Mouse (Mus musculus) heart, embryonic 15.5 days (tissue): Measurements from ENCODE around the gene Iqcg. TPM values are rescaled to one million over a fixed set of nuclear protein-coding genes. Genes with fewer than 3 reads are reported as not detected.

ENCODE experiments used
- ATAC-seq: fragments of 200-750 bp; cut with Nextera tagmentation; replicated peaks from 2 replicates; pipeline ENCODE4 v1.8.0; 2017; ENCODE audit warnings: low read depth, moderate TSS enrichment; ENCODE audit not compliant: insufficient number of reproducible peaks, insufficient read depth, low FRiP score
- H3K27ac ChIP-seq: fragments of 300-500 bp; sonication (generic); 2 replicates; pipeline ENCODE4 v1.5.1; 2015; ENCODE audit warnings: mild to moderate bottlenecking, inconsistent platforms
- H3K27me3 ChIP-seq: fragments of 300-500 bp; sonication (generic); 2 replicates; pipeline ENCODE4 v1.6.1; 2015; ENCODE audit warnings: inconsistent platforms
- H3K36me3 ChIP-seq: fragments of 300-500 bp; sonication (generic); 2 replicates; pipeline ENCODE4 v1.6.1; 2015; ENCODE audit warnings: mild to moderate bottlenecking, inconsistent platforms
- H3K4me1 ChIP-seq: fragments of 300-500 bp; sonication (generic); replicated peaks from 2 replicates; pipeline ENCODE4 v1.6.1; 2015; ENCODE audit warnings: inconsistent platforms
- H3K4me2 ChIP-seq: fragments of 300-500 bp; sonication (generic); 2 replicates; pipeline ENCODE4 v1.6.1; 2015; ENCODE audit warnings: inconsistent platforms, mild to moderate bottlenecking, moderate library complexity
- H3K4me3 ChIP-seq: fragments of 300-500 bp; sonication (generic); 2 replicates; pipeline ENCODE4 v1.5.1; 2015; ENCODE audit warnings: mild to moderate bottlenecking, inconsistent platforms
- H3K9ac ChIP-seq: fragments of 300-500 bp; sonication (generic); 2 replicates; pipeline ENCODE4 v1.6.1; 2015; ENCODE audit warnings: mild to moderate bottlenecking, inconsistent platforms
- H3K9me3 ChIP-seq: fragments of 300-500 bp; sonication (generic); replicated peaks from 2 replicates; pipeline ENCODE4 v1.6.1; 2016; ENCODE audit warnings: inconsistent platforms
- WGBS: fragments of 180-500 bp; shearing (Covaris S2); methylation state at CpG from one replicate; pipeline ENCODE4 v1.1.7; 2015; ENCODE audit warnings: mixed read lengths; 5-methylcytosine and 5-hydroxymethylcytosine counted together
- polyA plus RNA-seq: library from polyadenylated mRNA; unstranded; fragments of >200 nt; fragmentation: Nextera tagmentation; extraction: Ambion mirVana; gene quantifications from 2 replicates; pipeline ENCODE4 v1.2.1, GENCODE M21; 2015

Iqcg gene
- polyA plus RNA-seq, 1 experiment from 2014 or later = 1.5 TPM

DNA sequence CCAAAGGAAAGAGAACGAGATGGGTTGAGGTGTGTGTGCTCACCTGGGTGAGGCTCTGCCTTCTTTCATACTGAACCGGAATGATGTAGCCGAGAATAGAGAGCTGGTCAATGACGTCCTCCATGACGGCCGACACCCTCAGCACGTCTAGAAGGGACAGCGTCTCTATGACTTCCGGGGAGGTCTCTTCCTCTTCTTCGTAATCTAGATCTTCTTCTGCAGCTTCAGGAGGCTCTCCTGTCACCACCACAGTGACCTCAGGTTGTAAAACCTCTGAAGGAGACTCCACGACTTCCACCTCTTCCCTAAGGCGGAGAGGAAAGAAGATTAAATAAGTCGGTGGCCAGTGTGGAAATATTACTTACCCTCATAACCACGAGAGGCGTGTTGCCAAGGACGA lies 6.2 kb downstream of the Iqcg start:
- H3K4me3 ChIP-seq = no peak overlapping the region
- no peak overlapping the region for H3K9ac ChIP-seq
- no peaks in the 10 kb centered on the region for H3K36me3 ChIP-seq
- no peak overlapping the region for H3K27ac ChIP-seq
- no peak for ATAC-seq
- WGBS = 88% methylated on average over 16 of the region's 16 CpGs
- no peaks in the 10 kb centered on the region for H3K4me1 ChIP-seq
- H3K4me2 ChIP-seq = no peak overlapping the region
- no peaks in the 10 kb centered on the region for H3K27me3 ChIP-seq
- no peaks in the 10 kb centered on the region for H3K9me3 ChIP-seq

DNA sequence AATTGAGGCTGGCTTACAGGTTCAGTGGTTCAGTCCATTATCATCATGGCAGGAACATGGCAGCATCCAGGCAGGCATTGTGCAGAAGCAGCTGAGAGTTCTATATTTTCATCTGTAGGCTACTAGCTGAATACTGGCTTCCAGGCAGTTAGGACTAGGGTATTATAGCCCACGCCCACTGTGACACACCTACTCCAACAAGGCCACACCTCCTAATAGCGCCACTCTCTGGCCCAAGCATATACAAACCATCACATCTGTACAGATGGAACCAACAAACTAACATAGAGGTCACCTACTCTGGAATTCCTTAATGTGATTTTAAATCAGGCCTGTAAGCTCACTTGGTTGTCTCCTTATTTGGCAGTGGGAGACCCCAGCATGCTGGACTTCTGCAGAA lies 7.3 kb downstream of the Iqcg start:
- Histone ChIP-seq H3K27me3 (no peaks in the 10 kb centered on the region), H3K4me3 (no peak overlapping the region), H3K9me3 (no peaks in the 10 kb centered on the region), H3K4me2 (no peak overlapping the region), H3K9ac (no peak overlapping the region), H3K4me1 (no peaks in the 10 kb centered on the region), H3K36me3 (no peaks in the 10 kb centered on the region), H3K27ac (no peak overlapping the region)
- 71% methylated on average over 2 of the region's 2 CpGs for WGBS
- ATAC-seq = no peak

DNA sequence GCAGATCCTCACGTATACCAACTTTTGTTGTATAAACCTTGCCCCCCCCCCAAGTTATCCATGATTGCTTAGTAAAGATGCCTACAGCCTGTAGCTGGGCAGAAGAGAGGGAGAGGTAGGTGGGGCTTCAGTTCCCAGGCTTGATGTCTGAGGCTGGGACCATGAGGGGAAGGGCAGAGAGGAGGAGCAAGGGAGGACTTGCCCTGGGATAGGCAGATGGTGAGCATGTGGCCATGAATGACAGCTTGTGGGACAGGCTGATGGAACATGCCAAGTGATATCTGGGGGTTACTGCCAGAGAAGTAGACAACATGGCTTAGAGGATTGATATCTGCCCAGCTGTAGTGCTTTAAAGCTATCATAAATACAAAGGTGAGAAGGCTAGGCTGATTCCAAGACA lies 8.0 kb downstream of the Iqcg start:
- H3K4me2 ChIP-seq = no peak overlapping the region
- H3K27me3 ChIP-seq = no peaks in the 10 kb centered on the region
- H3K4me1 ChIP-seq = no peaks in the 10 kb centered on the region
- H3K27ac ChIP-seq = no peak overlapping the region
- no peak for ATAC-seq
- no peaks in the 10 kb centered on the region for H3K9me3 ChIP-seq
- WGBS = 87% methylated on average over 1 of the region's 1 CpGs
- no peaks in the 10 kb centered on the region for H3K36me3 ChIP-seq
- no peak overlapping the region for H3K4me3 ChIP-seq
- H3K9ac ChIP-seq = no peak overlapping the region

DNA sequence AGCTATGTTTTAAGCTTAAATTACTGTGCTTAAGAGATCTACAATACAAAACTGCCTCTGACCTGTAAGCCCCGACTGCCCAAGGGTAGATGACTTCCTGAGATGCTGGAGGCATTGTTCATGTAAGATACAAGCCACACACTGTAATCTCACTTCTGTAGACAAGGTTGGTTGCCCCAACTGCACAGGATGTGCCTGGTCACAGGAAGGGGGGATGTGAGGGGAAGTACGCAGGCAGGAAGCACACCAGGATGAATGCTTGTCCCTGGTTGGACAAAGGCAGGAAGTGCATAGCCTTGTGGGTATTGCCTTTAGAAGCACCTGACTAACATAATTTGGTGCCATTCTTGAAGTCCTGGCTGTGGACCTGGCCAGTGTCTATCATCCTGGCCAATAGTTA lies 12.8 kb downstream of the Iqcg start:
- ATAC-seq = no peak; the same call in 1 of the 2 replicates
- H3K27ac ChIP-seq = no peak overlapping the region
- no peaks in the 10 kb centered on the region for H3K36me3 ChIP-seq
- no peak overlapping the region for H3K4me3 ChIP-seq
- H3K4me2 ChIP-seq = no peak overlapping the region
- no peak overlapping the region for H3K9ac ChIP-seq
- no peaks in the 10 kb centered on the region for H3K4me1 ChIP-seq
- WGBS = 56% methylated on average over 2 of the region's 2 CpGs
- H3K27me3 ChIP-seq = no peaks in the 10 kb centered on the region
- H3K9me3 ChIP-seq = no peaks in the 10 kb centered on the region

DNA sequence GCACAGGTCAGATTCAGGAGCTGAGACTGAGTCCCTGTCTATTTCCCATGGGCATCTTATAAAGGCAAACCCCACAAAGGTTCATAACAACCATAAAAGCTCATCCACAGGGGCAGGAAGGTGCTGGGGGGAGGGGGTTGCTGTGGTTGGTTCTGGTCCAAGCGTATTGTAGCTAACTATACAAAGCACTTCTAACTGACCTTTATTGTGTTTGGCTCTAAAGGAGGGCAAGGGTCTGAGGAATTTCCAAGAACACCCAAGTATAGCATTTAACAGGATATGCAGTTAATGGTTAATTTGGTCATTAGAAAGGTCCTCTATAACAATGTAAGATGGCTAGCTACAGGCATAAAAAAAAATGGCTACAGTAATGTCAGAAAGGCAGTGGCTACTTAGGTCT lies 13.3 kb downstream of the Iqcg start:
- no peak overlapping the region for H3K4me2 ChIP-seq
- no peaks in the 10 kb centered on the region for H3K27me3 ChIP-seq
- no peak overlapping the region for H3K9ac ChIP-seq
- 64% methylated on average over 1 of the region's 1 CpGs for WGBS
- H3K4me3 ChIP-seq = no peak overlapping the region
- H3K36me3 ChIP-seq = no peaks in the 10 kb centered on the region
- ATAC-seq = no peak
- no peaks in the 10 kb centered on the region for H3K9me3 ChIP-seq
- H3K4me1 ChIP-seq = no peaks in the 10 kb centered on the region
- no peak overlapping the region for H3K27ac ChIP-seq

DNA sequence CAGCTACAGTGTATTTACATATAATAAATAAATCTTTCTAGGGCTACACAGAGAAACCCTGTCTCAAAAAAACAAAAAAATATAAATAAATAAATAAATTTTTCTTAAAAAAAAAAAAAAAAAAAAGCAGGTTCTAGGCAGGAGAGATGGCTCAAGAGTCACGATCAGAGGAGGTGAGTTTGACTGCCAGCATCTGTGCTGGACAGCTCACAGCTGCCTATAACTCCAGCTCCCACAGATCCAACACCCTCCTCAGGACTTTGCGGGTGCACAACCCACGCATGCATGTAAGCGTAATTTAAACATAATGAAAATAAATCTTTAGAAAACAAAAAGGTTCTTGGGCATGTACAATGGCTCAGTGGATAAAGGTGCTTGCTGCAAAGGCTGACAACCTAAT lies 20.0 kb downstream of the Iqcg start:
- no peak for ATAC-seq
- Histone ChIP-seq H3K9me3 (no peaks in the 10 kb centered on the region), H3K27me3 (no peaks in the 10 kb centered on the region), H3K4me1 (no peaks in the 10 kb centered on the region), H3K9ac (no peak overlapping the region), H3K4me3 (no peak overlapping the region), H3K36me3 (no peaks in the 10 kb centered on the region), H3K27ac (no peak overlapping the region), H3K4me2 (no peak overlapping the region)
- WGBS = 71% methylated on average over 4 of the region's 4 CpGs

DNA sequence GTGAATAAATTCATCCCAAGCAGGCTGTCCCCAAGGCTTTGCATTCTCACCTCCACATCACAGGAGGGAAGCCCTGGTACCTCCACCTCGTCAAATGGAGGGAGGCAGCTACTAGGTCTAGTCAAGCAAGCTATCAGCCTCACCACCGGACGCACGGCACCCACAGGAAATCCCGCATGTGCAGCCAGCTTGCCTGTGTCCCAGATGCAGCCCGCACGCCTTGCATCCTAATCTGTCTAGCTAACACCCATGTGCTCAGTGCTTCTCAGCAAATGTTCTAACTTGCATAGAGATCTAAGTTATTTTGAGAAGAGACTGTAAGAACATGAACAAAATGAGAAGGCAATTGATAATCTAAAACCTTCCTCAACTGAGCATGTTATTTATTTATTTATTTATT lies 29.7 kb downstream of the Iqcg start:
- no peak overlapping the region for H3K4me2 ChIP-seq
- no peaks in the 10 kb centered on the region for H3K27me3 ChIP-seq
- no peak overlapping the region for H3K27ac ChIP-seq
- peaks cover 4% of the 10 kb centered on the region for H3K4me1 ChIP-seq
- no peak overlapping the region for H3K4me3 ChIP-seq
- H3K9me3 ChIP-seq = no peaks in the 10 kb centered on the region
- WGBS = 82% methylated on average over 7 of the region's 7 CpGs
- H3K9ac ChIP-seq = no peak overlapping the region
- H3K36me3 ChIP-seq = no peaks in the 10 kb centered on the region
- no peak for ATAC-seq

DNA sequence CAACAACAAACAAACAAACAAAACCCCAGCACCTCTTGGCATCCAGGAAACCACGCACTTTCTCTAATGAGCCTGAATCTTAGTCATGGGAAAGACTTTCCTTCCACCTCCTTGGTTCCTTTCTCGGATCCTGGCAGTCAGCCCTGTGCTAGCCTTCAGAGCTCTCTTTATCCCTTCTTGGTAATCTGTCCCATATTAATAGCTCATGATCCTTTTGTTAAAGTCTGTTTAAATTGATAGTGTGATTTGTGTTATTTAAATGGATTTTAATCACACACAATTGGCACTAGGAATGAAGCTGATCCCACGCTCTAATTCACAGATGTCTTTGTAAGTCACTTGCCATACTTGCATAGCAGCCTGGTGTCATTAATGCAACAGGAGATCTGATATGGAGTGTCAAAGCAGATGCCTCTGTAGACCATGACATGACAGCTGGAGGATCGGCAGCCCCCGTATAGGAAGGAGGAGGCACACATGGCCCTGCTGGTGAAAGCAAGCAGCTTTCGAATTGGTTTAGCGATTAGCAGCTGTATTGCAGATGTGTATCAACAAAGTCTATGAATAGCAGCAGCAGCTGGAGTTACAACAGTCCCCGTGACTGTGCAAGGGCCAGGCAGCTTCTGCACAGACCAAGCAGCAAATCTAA lies 31.4 kb downstream of the Iqcg start:
- Histone ChIP-seq H3K4me3 (no peak overlapping the region), H3K4me1 (peaks cover 4% of the 10 kb centered on the region), H3K4me2 (no peak overlapping the region), H3K27ac (no peak overlapping the region), H3K27me3 (no peaks in the 10 kb centered on the region), H3K9ac (no peak overlapping the region), H3K36me3 (no peaks in the 10 kb centered on the region), H3K9me3 (no peaks in the 10 kb centered on the region)
- no peak for ATAC-seq
- 54% methylated on average over 8 of the region's 8 CpGs for WGBS

DNA sequence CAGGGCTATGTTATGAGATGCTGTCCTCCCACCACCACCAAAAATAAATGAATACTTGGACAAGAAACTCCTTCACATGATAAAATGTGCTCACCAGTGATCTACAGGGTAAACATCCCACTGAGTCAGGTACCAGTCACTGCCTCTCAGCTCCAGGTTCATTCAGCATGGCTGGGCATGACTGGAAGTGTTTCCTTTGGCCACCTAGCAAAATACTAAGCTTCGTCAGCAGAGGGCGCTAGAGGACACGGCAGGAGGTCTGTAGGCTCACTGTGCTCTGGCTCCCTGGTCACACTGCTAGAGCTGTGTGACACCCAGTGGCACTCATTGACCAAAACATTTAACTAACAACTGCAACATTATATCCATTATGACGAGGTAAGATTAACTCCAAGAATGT lies 32.3 kb downstream of the Iqcg start:
- Histone ChIP-seq H3K4me3 (no peak overlapping the region), H3K27me3 (no peaks in the 10 kb centered on the region), H3K4me2 (no peak overlapping the region), H3K9ac (no peak overlapping the region), H3K27ac (no peak overlapping the region), H3K4me1 (peaks cover 4% of the 10 kb centered on the region), H3K9me3 (no peaks in the 10 kb centered on the region), H3K36me3 (no peaks in the 10 kb centered on the region)
- WGBS = 4% methylated on average over 4 of the region's 4 CpGs
- no peak; the same call in 1 of the 2 replicates for ATAC-seq

DNA sequence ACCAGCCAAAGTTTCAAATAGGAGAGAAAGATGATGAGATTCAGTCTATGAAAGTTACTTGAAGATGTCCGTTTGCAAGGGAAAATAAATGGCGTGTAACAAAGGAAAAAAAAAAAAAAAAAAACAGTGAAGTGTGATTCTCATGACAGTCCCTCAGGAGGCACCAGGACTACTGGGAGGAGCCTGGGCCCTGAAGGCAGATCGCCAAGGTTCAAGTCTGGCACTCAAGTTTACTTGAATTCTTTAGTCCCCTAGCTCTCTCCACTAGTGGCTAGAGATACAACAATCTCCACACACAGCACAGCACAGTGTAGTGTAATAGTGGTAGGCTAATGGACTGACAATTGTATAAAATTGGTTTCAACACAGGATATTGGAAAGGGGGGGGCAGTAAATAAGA lies 34.6 kb downstream of the Iqcg start:
- ATAC-seq = no peak
- H3K27me3 ChIP-seq = no peaks in the 10 kb centered on the region
- WGBS = 62% methylated on average over 3 of the region's 3 CpGs

DNA sequence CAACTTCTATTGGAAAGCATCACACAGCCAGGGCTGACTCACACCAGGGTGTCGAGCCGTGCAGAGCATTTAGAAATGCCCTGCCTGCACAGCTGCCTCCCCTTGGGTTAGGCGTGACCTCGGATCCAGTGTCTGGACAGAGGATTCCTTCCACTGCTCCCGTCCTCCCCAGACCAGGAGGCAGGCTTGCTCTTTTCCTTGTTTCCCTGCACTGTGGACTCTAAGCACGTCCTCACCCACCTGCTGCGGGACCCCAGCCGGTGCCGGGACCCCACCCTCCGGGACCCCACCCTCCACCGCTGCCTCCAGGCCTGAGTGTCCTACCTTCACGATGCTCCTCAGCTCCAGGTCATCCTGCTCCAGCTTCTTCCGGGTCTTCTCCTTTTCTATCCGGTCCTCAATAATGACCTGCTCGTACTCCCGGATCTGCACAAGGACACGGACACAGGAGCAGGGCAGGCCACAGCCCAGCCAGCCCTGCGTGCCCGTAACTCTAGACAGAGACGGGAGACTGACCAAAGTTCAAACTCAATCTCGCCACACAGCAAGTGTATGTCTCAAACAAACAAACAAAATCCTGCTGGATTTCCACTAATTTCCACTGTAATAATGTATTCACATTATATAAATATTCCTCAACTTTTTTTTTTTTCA lies 36.8 kb downstream of the Iqcg start:
- WGBS = 72% methylated on average over 21 of the region's 21 CpGs
- Histone ChIP-seq H3K9me3 (no peaks in the 10 kb centered on the region), H3K27ac (no peak overlapping the region), H3K4me3 (no peak overlapping the region), H3K4me2 (no peak overlapping the region), H3K36me3 (peaks cover 7% of the 10 kb centered on the region; the same call in 1 of the 2 replicates), H3K9ac (no peak overlapping the region), H3K27me3 (no peaks in the 10 kb centered on the region), H3K4me1 (peaks cover 3% of the 10 kb centered on the region; the same call in 1 of the 2 replicates)
- no peak for ATAC-seq

More for the DNA sequence above, 34.6 kb downstream of the Iqcg start:
- H3K9ac ChIP-seq = no peak overlapping the region
- H3K27ac ChIP-seq = no peak overlapping the region
- H3K4me1 ChIP-seq = peaks cover 4% of the 10 kb centered on the region
- no peak overlapping the region for H3K4me3 ChIP-seq
- H3K9me3 ChIP-seq = no peaks in the 10 kb centered on the region
- H3K36me3 ChIP-seq = no peaks in the 10 kb centered on the region
- no peak overlapping the region for H3K4me2 ChIP-seq
